Mouse (Mus musculus): Measurements from ENCODE around the gene Pm20d2. TPM values are rescaled to one million over a fixed set of nuclear protein-coding genes. Genes with fewer than 3 reads are reported as not detected.

The Pm20d2 gene
- total and polyA plus RNA-seq, 2 experiments from 2014 or later, result 3.3 to 8.0 TPM

DNA sequence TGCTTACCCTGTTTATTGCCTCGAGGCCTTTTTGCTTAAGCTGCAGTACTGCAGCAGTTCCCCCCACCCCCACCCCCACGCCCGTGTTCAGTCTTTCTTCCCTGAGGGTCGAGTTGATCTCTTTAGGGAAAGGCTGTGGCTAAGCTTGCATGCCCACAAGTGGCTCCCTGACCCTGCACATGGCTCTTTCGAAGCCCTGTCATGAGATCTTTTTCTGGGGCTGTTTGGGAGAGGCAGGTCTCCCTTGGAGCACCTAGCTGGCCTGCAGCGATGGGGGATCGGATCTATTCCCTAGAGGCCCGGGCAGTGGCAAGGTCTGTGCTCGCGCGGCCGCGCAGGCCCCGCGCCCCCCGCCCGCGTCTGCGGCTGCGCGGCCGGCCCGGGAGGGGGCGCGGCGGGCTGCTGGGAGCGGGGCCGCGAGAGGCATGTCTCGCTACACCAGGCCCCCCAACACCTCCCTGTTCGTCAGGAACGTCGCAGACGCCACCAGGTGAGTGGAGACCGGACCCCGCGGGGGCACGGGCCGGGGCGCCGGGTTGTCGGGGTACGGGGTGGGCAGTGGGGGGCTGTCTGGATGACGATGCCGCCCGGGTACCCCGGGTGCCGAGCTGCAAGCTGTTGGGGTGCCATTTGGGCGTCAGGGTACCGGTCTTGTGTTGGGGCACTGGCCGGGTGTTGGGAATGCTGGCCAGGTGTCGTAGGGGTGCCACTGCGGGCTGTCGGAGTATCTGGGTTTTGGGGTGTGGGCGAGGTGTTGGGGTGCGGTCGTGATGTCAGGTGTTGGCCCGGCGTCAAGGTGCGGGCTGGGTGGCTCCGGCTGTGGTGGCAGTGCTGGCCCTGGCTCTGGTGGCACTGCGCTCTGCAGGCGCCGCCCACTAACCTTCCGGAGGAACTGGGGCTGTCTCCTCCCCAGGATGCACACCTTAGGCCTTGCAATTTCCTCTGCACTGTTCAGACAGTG, 19.6 kb upstream of the Pm20d2 start, which contains the start of gene Srsf12:
Srsf12 (plus strand) TSS at position 111 of the 961 bp plus-strand sequence.
- 3% methylated on average over 65 of the region's 65 CpGs for WGBS
- Histone ChIP-seq H3K27ac (ENCODE audit: low read depth, low read length) (peak within 1 kb of the TSS; percentile 91), H3K27me3 (ENCODE audit: insufficient read depth, low read length) (no peaks in the 10 kb centered on the region), H3K9me3 (ENCODE audit: low read length) (no peaks in the 10 kb centered on the region), H3K4me3 (ENCODE audit: low read depth, low read length) (peak within 1 kb of the TSS; percentile 83), H3K4me1 (ENCODE audit: insufficient read depth) (no peaks in the 10 kb centered on the region), H3K9ac (peak within 1 kb of the TSS; percentile 95), H3K4me2 (ENCODE audit: low read depth) (peak within 1 kb of the TSS; percentile 81), H3K36me3 (ENCODE audit: insufficient read depth) (no peaks in the 10 kb centered on the region)
- peak; percentile 32; the same call in 1 of the 2 replicates for TF ChIP-seq CTCF (IDR thresholded peaks at IDR 0.05; ENCODE audit: low read depth)
- DNase-seq, result peak; percentile 83
- ATAC-seq, result peak; percentile 93

DNA sequence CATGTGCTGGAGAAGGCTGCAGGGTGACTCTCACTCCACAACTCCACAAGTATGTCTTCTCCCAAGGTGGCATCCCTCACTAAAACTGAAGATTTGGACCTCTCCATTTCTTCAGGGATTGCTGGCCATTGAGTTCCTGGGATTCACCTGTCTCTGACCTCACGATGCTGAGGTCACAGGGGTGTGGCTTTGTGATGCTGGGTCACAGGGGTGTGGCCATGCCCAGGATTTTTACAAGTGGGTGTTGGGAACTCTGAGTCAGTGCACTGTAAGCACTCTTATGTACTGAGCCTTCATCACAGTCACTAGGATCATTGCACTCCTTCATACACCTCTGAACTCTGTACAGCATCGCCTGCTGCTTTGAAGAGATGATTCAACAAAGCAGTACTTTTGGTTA, 18.0 kb upstream of the Pm20d2 start:
- Histone ChIP-seq H3K4me2 (ENCODE audit: low read depth) (no peak overlapping the region), H3K9ac (no peak overlapping the region), H3K36me3 (ENCODE audit: insufficient read depth) (no peaks in the 10 kb centered on the region), H3K9me3 (ENCODE audit: low read length) (no peaks in the 10 kb centered on the region), H3K27ac (ENCODE audit: low read depth, low read length) (no peak overlapping the region), H3K4me1 (ENCODE audit: insufficient read depth) (no peaks in the 10 kb centered on the region), H3K4me3 (ENCODE audit: low read depth, low read length) (no peak overlapping the region), H3K27me3 (ENCODE audit: insufficient read depth, low read length) (no peaks in the 10 kb centered on the region)
- TF ChIP-seq CTCF (IDR thresholded peaks at IDR 0.05; ENCODE audit: low read depth), result no peak
- no peak for ATAC-seq
- no peak for DNase-seq
- 74% methylated on average over 2 of the region's 2 CpGs for WGBS

DNA sequence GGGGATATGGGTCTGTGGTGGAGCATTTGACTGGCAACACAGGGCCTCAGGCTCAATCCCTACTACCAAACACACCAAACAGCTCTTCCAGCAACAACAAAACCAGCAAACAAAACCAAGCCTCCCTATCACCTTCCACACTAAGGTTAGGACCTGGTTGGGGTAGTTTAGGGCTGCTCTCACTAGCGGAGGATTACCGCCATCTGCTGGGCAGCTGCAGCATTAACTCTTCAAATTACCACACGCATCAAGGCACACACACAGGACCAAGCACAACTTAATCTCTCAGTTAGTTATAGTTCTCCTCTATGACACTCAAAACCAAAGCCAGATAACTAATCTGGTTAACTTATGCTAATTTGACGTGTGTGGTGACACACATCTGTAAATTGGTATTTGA, 15.1 kb upstream of the Pm20d2 start:
- Histone ChIP-seq H3K9me3 (ENCODE audit: low read length) (no peaks in the 10 kb centered on the region), H3K4me1 (ENCODE audit: insufficient read depth) (no peaks in the 10 kb centered on the region), H3K27me3 (ENCODE audit: insufficient read depth, low read length) (no peaks in the 10 kb centered on the region), H3K36me3 (ENCODE audit: insufficient read depth) (no peaks in the 10 kb centered on the region), H3K4me2 (ENCODE audit: low read depth) (no peak overlapping the region), H3K4me3 (ENCODE audit: low read depth, low read length) (no peak overlapping the region), H3K9ac (no peak overlapping the region), H3K27ac (ENCODE audit: low read depth, low read length) (no peak overlapping the region)
- peak; percentile 77 for TF ChIP-seq CTCF (IDR thresholded peaks at IDR 0.05; ENCODE audit: low read depth)
- WGBS, result 5% methylated on average over 4 of the region's 4 CpGs
- ATAC-seq (peak; percentile 23; the same call in 1 of the 2 replicates), DNase-seq (peak; percentile 56)

DNA sequence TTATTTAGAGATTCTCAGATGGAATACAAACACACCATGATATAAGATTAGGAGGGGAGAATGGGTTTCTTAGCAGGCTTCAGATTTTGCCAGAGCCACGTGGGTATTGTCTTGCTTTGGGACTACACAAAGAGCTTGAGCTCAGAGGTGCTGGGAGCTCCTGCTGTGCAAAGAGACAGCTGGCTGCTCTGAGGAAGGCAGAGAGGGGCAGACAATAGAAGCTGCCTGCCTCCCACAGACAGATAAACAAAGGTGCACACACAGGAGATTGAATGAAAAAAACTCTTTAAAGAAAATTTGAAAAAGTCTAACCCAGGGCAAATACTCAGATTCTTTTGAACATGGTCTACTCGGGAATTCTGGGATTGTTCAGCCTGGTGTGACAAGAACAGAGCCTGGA, 8.6 kb upstream of the Pm20d2 start:
- DNase-seq (no peak), ATAC-seq (no peak)
- Histone ChIP-seq H3K36me3 (ENCODE audit: insufficient read depth) (no peaks in the 10 kb centered on the region), H3K4me2 (ENCODE audit: low read depth) (no peak overlapping the region), H3K4me1 (ENCODE audit: insufficient read depth) (no peaks in the 10 kb centered on the region), H3K27me3 (ENCODE audit: insufficient read depth, low read length) (no peaks in the 10 kb centered on the region), H3K27ac (ENCODE audit: low read depth, low read length) (no peak overlapping the region), H3K9ac (no peak overlapping the region), H3K9me3 (ENCODE audit: low read length) (no peaks in the 10 kb centered on the region), H3K4me3 (ENCODE audit: low read depth, low read length) (no peak overlapping the region)
- TF ChIP-seq CTCF (IDR thresholded peaks at IDR 0.05; ENCODE audit: low read depth), result no peak
- WGBS, result 1% methylated on average over 2 of the region's 2 CpGs

DNA sequence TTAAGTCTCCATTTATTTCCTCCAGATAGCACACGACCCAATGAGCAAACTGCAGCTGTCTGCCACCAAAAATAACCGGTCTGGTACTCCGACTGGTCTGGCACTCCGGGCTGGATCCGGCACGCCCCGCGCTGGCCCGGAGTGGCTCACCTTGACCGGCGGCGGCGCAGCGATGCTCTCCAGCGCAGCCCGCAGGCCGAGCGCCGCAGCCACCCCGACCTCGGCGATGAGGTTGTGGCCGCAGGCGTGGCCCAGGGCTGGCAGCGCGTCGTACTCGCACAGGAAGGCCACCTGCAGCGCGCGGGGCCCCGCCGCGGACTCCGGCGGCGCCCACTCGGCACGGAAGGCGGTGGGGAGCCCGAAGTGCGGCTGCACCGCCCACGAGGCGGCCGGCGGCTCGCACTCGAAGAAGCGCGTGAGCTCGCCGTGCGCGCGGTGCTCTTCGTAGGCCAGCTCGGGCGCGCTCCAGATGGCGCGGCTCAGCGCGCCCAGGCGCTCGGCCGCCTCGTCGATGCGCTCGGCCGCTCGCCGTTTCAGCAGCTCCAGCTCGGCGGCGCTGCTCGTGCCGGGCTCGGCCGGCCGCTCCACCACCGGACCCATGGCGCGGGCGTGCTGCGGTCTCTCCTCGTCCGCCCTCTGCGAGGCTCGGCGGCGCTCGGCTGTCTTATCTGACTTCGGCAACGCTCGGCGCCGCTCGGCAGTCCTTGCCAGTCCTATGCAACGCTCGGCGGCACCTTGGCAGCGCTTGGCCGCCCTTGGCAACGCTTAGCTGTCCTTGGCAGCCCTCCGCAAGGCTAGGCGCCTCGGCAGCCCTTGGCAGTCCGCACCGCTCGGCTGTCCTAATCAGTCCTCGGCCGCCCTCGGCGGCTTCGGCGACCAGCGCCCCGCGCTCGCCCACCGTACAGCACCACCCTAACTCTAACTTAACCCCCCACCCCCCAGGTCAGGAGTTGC, 479 bp downstream of the Pm20d2 start:
- Histone ChIP-seq H3K9ac (peak overlapping the region; percentile 83), H3K4me1 (ENCODE audit: insufficient read depth) (no peaks in the 10 kb centered on the region; the same call in 1 of the 2 replicates), H3K4me3 (ENCODE audit: low read depth, low read length) (peak overlapping the region; percentile 73), H3K36me3 (ENCODE audit: insufficient read depth) (peaks cover 6% of the 10 kb centered on the region; the same call in 1 of the 2 replicates), H3K4me2 (ENCODE audit: low read depth) (peak overlapping the region; percentile 81), H3K9me3 (ENCODE audit: low read length) (no peaks in the 10 kb centered on the region), H3K27me3 (ENCODE audit: insufficient read depth, low read length) (no peaks in the 10 kb centered on the region), H3K27ac (ENCODE audit: low read depth, low read length) (peak overlapping the region; percentile 92)
- ATAC-seq (peak; percentile 96), DNase-seq (peak; percentile 93)
- WGBS, result under 1% methylated on average over 122 of the region's 123 CpGs
- peak; percentile 41; the same call in 1 of the 2 replicates for TF ChIP-seq CTCF (IDR thresholded peaks at IDR 0.05; ENCODE audit: low read depth)

DNA sequence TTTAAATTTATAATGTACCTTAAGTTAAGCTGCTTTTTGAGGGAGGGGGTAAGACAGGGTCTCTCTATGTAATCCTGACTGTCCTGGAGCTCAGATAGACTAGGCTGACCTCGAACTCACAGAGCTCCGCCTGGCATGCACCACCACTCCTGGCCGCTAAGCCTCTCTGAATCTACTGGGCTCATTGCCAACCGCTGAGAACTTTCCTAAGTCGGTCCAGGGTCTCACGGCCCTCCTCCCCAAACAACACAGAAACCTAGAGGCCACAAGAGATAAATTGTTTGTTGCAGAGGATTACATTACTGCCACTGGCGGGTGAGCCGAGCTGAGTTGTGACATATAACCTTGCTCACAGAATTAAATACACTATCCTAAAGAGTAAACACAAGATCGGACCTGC, 1.4 kb downstream of the Pm20d2 start:
- H3K9me3 ChIP-seq (ENCODE audit: low read length), result no peaks in the 10 kb centered on the region
- peak overlapping the region; percentile 73 for H3K4me3 ChIP-seq (ENCODE audit: low read depth, low read length)
- no peaks in the 10 kb centered on the region for H3K27me3 ChIP-seq (ENCODE audit: insufficient read depth, low read length)
- H3K27ac ChIP-seq (ENCODE audit: low read depth, low read length), result peak overlapping the region; percentile 92; the same call in 1 of the 2 replicates
- H3K4me2 ChIP-seq (ENCODE audit: low read depth), result peak overlapping the region; percentile 81
- DNase-seq, result peak; percentile 75
- peak overlapping the region; percentile 83; the same call in 1 of the 2 replicates for H3K9ac ChIP-seq
- H3K4me1 ChIP-seq (ENCODE audit: insufficient read depth), result no peaks in the 10 kb centered on the region; the same call in 1 of the 2 replicates
- peaks cover 12% of the 10 kb centered on the region for H3K36me3 ChIP-seq (ENCODE audit: insufficient read depth)
- TF ChIP-seq CTCF (IDR thresholded peaks at IDR 0.05; ENCODE audit: low read depth), result peak; percentile 59
- ATAC-seq, result peak; percentile 11; the same call in 1 of the 2 replicates
- WGBS, result 8% methylated on average over 9 of the region's 9 CpGs
